Mouse (Mus musculus) urinary bladder, postnatal 36 days (tissue): Measurements from ENCODE around the gene Gm6377.

ENCODE experiments used
- DNase-seq, 2 experiments: peaks; one replicate each; pipeline ENCODE4 v3.0.0; 2022; ENCODE audit warnings: low spot score in 2 of 2, mixed read lengths in 1 of 2

The Gm6377 gene

GRCm38 (mm10) chrX:109196468-109196867, at the start of gene Gm6377:
Gene Gm6377 (plus strand): TSS chrX:109196756.
- no peak for DNase-seq

GRCm38 (mm10) chrX:109147108-109147507, 49.4 kb upstream of the Gm6377 start:
- DNase-seq = no peak

GRCm38 (mm10) chrX:109151228-109151627, 45.3 kb upstream of the Gm6377 start:
- DNase-seq = no peak

- DNase-seq = no peak
Observed at GRCm38 (mm10) chrX:109160326-109160725, 36.2 kb upstream of the Gm6377 start.

- DNase-seq = no peak
Observed at GRCm38 (mm10) chrX:109160901-109161300, 35.7 kb upstream of the Gm6377 start.

GRCm38 (mm10) chrX:109175038-109175437, 21.5 kb upstream of the Gm6377 start:
- no peak for DNase-seq

GRCm38 (mm10) chrX:109175470-109175869, 21.1 kb upstream of the Gm6377 start:
- DNase-seq = no peak

GRCm38 (mm10) chrX:109184706-109185478, 11.7 kb upstream of the Gm6377 start:
- no peak for DNase-seq

- DNase-seq = no peak
Observed at GRCm38 (mm10) chrX:109189607-109190006, 6.9 kb upstream of the Gm6377 start.

GRCm38 (mm10) chrX:109190969-109191368, 5.6 kb upstream of the Gm6377 start:
- DNase-seq = no peak

GRCm38 (mm10) chrX:109191436-109191835, 5.1 kb upstream of the Gm6377 start:
- DNase-seq = no peak

- no peak for DNase-seq
Observed at GRCm38 (mm10) chrX:109207843-109208242, 11.3 kb downstream of the Gm6377 start.

- DNase-seq = no peak
Observed at GRCm38 (mm10) chrX:109228720-109229119, 32.2 kb downstream of the Gm6377 start.

GRCm38 (mm10) chrX:109235383-109236036, 39.0 kb downstream of the Gm6377 start:
- DNase-seq = no peak

- no peak for DNase-seq
Observed at GRCm38 (mm10) chrX:109238163-109238562, 41.6 kb downstream of the Gm6377 start.
